Comparison of ENCODE assay signal across 7 mouse cellular contexts in the genomic region with DNA sequence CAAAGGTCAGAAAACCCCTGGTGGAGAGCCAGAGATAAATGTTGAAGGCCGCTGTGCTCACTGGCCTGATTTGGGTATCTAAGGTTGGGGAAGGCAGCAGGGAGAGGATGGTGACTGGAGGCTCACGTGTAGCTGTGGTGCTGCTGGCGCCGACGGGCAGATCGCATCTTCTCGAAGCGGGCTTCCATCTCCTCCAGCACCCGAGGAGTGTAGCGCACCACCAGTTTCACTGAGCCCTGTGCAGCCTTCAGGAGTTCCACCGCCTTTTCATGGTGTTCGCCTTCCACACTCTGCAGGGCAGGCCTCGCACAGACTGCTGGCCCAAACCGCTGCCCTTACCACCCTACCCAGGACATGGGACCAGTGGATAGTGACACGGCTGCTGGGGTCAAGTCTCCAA. TPM values are rescaled to one million over a fixed set of nuclear protein-coding genes. Genes with fewer than 3 reads are reported as not detected.
DNase-seq lines count a peak whose midpoint lies in the region; ATAC-seq and TF ChIP-seq lines count a peak whose summit lies in the region.

No protein-coding gene starts in this region.

- WGBS in forebrain, embryonic 12.5 days = 80% methylated on average over 15 of the region's 15 CpGs
- WGBS in limb, embryonic 14.5 days = 76% methylated on average over 15 of the region's 15 CpGs
- WGBS in stomach, embryonic 15.5 days = 85% methylated on average over 15 of the region's 15 CpGs

- ATAC-seq in megakaryocyte, adult 5-6 weeks (ENCODE audit: poor library complexity, severe bottlenecking) = no peak
- ATAC-seq in forebrain, embryonic 12.5 days (ENCODE audit: low FRiP score) = no peak
- ATAC-seq in limb, embryonic 14.5 days (ENCODE audit: low FRiP score, low read depth) = no peak
- ATAC-seq in stomach, embryonic 15.5 days (ENCODE audit: insufficient read depth, low FRiP score, low read depth) = no peak

- H3K27me3 ChIP-seq in megakaryocyte, embryonic 14.5 days (replicated peaks) = peaks cover 64% of the 10 kb centered on the region
- H3K27me3 ChIP-seq in forebrain, embryonic 12.5 days = peaks cover 48% of the 10 kb centered on the region
- H3K27me3 ChIP-seq in limb, embryonic 14.5 days (ENCODE audit: control insufficient read depth, insufficient read depth, low read length) = peaks cover 42% of the 10 kb centered on the region
- H3K27me3 ChIP-seq in stomach, embryonic 15.5 days (replicated peaks) = peaks cover 31% of the 10 kb centered on the region

- H3K9ac ChIP-seq in forebrain, embryonic 12.5 days = peak overlapping the region; percentile 83; the same call in 1 of the 2 replicates
- H3K9ac ChIP-seq in limb, embryonic 14.5 days (ENCODE audit: low read depth, low read length, severe bottlenecking) = peak overlapping the region; percentile 45; the same call in 1 of the 2 replicates
- H3K9ac ChIP-seq in stomach, embryonic 15.5 days = no peak overlapping the region

- H3K9me3 ChIP-seq in megakaryocyte, embryonic 14.5 days = no peaks in the 10 kb centered on the region
- H3K9me3 ChIP-seq in forebrain, embryonic 12.5 days = no peaks in the 10 kb centered on the region
- H3K9me3 ChIP-seq in limb, embryonic 14.5 days (ENCODE audit: control insufficient read depth, low read length) = no peaks in the 10 kb centered on the region
- H3K9me3 ChIP-seq in stomach, embryonic 15.5 days = no peaks in the 10 kb centered on the region

- peak overlapping the region; percentile 91 for H3K4me2 ChIP-seq in forebrain, embryonic 12.5 days
- no peak overlapping the region; the same call in 1 of the 2 replicates for H3K4me2 ChIP-seq in limb, embryonic 14.5 days (replicated peaks; ENCODE audit: low read depth, low read length, severe bottlenecking)
- peak overlapping the region; percentile 94; the same call in 1 of the 2 replicates for H3K4me2 ChIP-seq in stomach, embryonic 15.5 days

- no peak for TF ChIP-seq POLR2A in limb, embryonic 14.5 days (IDR thresholded peaks at IDR 0.05; ENCODE audit: borderline replicate concordance, extremely low read depth, insufficient read depth, insufficient read length)

- H3K4me1 ChIP-seq in megakaryocyte, embryonic 14.5 days = peaks cover 53% of the 10 kb centered on the region
- peaks cover 45% of the 10 kb centered on the region for H3K4me1 ChIP-seq in forebrain, embryonic 12.5 days
- peaks cover 11% of the 10 kb centered on the region for H3K4me1 ChIP-seq in limb, embryonic 14.5 days (ENCODE audit: control insufficient read depth, insufficient read depth, low read length)
- peaks cover 29% of the 10 kb centered on the region for H3K4me1 ChIP-seq in stomach, embryonic 15.5 days

- H3K27ac ChIP-seq in forebrain, embryonic 12.5 days = no peak overlapping the region
- no peak overlapping the region for H3K27ac ChIP-seq in limb, embryonic 14.5 days (replicated peaks; ENCODE audit: low read depth, low read length)
- no peak overlapping the region for H3K27ac ChIP-seq in stomach, embryonic 15.5 days

- H3K36me3 ChIP-seq in megakaryocyte, embryonic 14.5 days (replicated peaks; ENCODE audit: low read length) = peaks cover 18% of the 10 kb centered on the region
- H3K36me3 ChIP-seq in forebrain, embryonic 12.5 days (replicated peaks) = peaks cover 12% of the 10 kb centered on the region
- H3K36me3 ChIP-seq in limb, embryonic 14.5 days (ENCODE audit: control insufficient read depth, insufficient read depth, low read length) = peaks cover 11% of the 10 kb centered on the region
- peaks cover 8% of the 10 kb centered on the region; the same call in 1 of the 2 replicates for H3K36me3 ChIP-seq in stomach, embryonic 15.5 days

- H3K4me3 ChIP-seq in megakaryocyte, embryonic 14.5 days (replicated peaks) = peak overlapping the region; percentile 94
- H3K4me3 ChIP-seq in forebrain, embryonic 12.5 days (replicated peaks) = peak overlapping the region; percentile 78
- peak overlapping the region; percentile 66; the same call in 1 of the 2 replicates for H3K4me3 ChIP-seq in limb, embryonic 14.5 days (replicated peaks; ENCODE audit: low read length)
- H3K4me3 ChIP-seq in stomach, embryonic 15.5 days (replicated peaks) = peak overlapping the region; percentile 53; the same call in 1 of the 2 replicates

- no peak for DNase-seq in limb, embryonic 14.5 days (ENCODE audit: low spot score)
- DNase-seq in frontal cortex, postnatal 14 days (ENCODE audit: low spot score in 2 of 2) = no peak
- DNase-seq in adrenal gland, postnatal 4 days (ENCODE audit: low spot score in 2 of 2) = no peak

RNA-seq across cellular contexts. Expression of a gene that starts 1.4 kb away (rescaled TPM):
- 0.79 TPM in 1 of 2 replicates, not detected in the other for polyA plus RNA-seq in megakaryocyte, embryonic 14.5 days (2012; ENCODE audit: insufficient read depth, low replicate concordance)
- total RNA-seq in megakaryocyte, adult 5-6 weeks (2015) = 0.50 TPM in 1 of 2 replicates, not detected in the other
- total RNA-seq in megakaryocyte, adult 5-6 weeks (2017) = not detected in 2 replicates
- 12.6 and 14.9 TPM in 2 replicates for polyA plus RNA-seq in forebrain, embryonic 12.5 days (2016; fragmentation: Nextera tagmentation; extraction: Ambion mirVana)
- 12.3 and 13.8 TPM in 2 replicates for polyA plus RNA-seq in limb, embryonic 14.5 days (2012; rRNA removed)
- polyA plus RNA-seq in limb, embryonic 14.5 days (2014; fragmentation: Nextera tagmentation; extraction: Ambion mirVana) = 8.4 and 9.0 TPM in 2 replicates
- 4.8 and 5.6 TPM in 2 replicates for polyA plus RNA-seq in stomach, embryonic 15.5 days (2015; fragmentation: Nextera tagmentation; extraction: Ambion mirVana)
- total RNA-seq in adrenal gland, postnatal 4 days (2021) = 1 to 10 TPM; 4.7 to 6.9 TPM

RNA-seq across cellular contexts. Expression of a gene that starts 2.2 kb away (rescaled TPM):
- 4.1 TPM in 1 of 2 replicates, not detected in the other for polyA plus RNA-seq in megakaryocyte, embryonic 14.5 days (2012; ENCODE audit: insufficient read depth, low replicate concordance)
- total RNA-seq in megakaryocyte, adult 5-6 weeks (2015) = 0.71 TPM in 1 of 2 replicates, not detected in the other
- total RNA-seq in megakaryocyte, adult 5-6 weeks (2017) = not detected in 2 replicates
- 3.1 TPM in 2 replicates for polyA plus RNA-seq in forebrain, embryonic 12.5 days (2016; fragmentation: Nextera tagmentation; extraction: Ambion mirVana)
- 4.1 and 4.7 TPM in 2 replicates for polyA plus RNA-seq in limb, embryonic 14.5 days (2012; rRNA removed)
- 1.7 and 2.2 TPM in 2 replicates for polyA plus RNA-seq in limb, embryonic 14.5 days (2014; fragmentation: Nextera tagmentation; extraction: Ambion mirVana)
- 3.5 and 4.0 TPM in 2 replicates for polyA plus RNA-seq in stomach, embryonic 15.5 days (2015; fragmentation: Nextera tagmentation; extraction: Ambion mirVana)
- 1 to 10 TPM; 4.8 to 4.9 TPM for total RNA-seq in adrenal gland, postnatal 4 days (2021)

RNA-seq across cellular contexts. Expression of a gene that starts 27.4 kb away (rescaled TPM):
- polyA plus RNA-seq in megakaryocyte, embryonic 14.5 days (2012; ENCODE audit: insufficient read depth, low replicate concordance) = 154 and 515 TPM in 2 replicates
- 69.6 and 94.3 TPM in 2 replicates for total RNA-seq in megakaryocyte, adult 5-6 weeks (2015)
- 261 and 320 TPM in 2 replicates for total RNA-seq in megakaryocyte, adult 5-6 weeks (2017)
- 313 and 314 TPM in 2 replicates for polyA plus RNA-seq in forebrain, embryonic 12.5 days (2016; fragmentation: Nextera tagmentation; extraction: Ambion mirVana)
- polyA plus RNA-seq in limb, embryonic 14.5 days (2012; rRNA removed) = 539 and 694 TPM in 2 replicates
- polyA plus RNA-seq in limb, embryonic 14.5 days (2014; fragmentation: Nextera tagmentation; extraction: Ambion mirVana) = 69.7 and 73.7 TPM in 2 replicates
- polyA plus RNA-seq in stomach, embryonic 15.5 days (2015; fragmentation: Nextera tagmentation; extraction: Ambion mirVana) = 225 and 247 TPM in 2 replicates
- 100 to 1,000 TPM; 499 to 509 TPM for total RNA-seq in adrenal gland, postnatal 4 days (2021)

RNA-seq across cellular contexts. Expression of a gene that starts 33.1 kb away (rescaled TPM):
- not detected in 2 replicates for polyA plus RNA-seq in megakaryocyte, embryonic 14.5 days (2012; ENCODE audit: insufficient read depth, low replicate concordance)
- total RNA-seq in megakaryocyte, adult 5-6 weeks (2015) = not detected in 2 replicates
- total RNA-seq in megakaryocyte, adult 5-6 weeks (2017) = 0.07 TPM in 1 of 2 replicates, not detected in the other
- 0.13 and 0.20 TPM in 2 replicates for polyA plus RNA-seq in forebrain, embryonic 12.5 days (2016; fragmentation: Nextera tagmentation; extraction: Ambion mirVana)
- polyA plus RNA-seq in limb, embryonic 14.5 days (2012; rRNA removed) = 9.5 and 17.9 TPM in 2 replicates
- 4.1 and 5.9 TPM in 2 replicates for polyA plus RNA-seq in limb, embryonic 14.5 days (2014; fragmentation: Nextera tagmentation; extraction: Ambion mirVana)
- 1.4 and 1.5 TPM in 2 replicates for polyA plus RNA-seq in stomach, embryonic 15.5 days (2015; fragmentation: Nextera tagmentation; extraction: Ambion mirVana)
- 10 to 100 TPM in 1 of 2 experiments, 1 to 10 TPM in 1; 6.7 to 13.0 TPM for total RNA-seq in adrenal gland, postnatal 4 days (2021)

RNA-seq across cellular contexts. Expression of a gene that starts 34.6 kb away (rescaled TPM):
- polyA plus RNA-seq in megakaryocyte, embryonic 14.5 days (2012; ENCODE audit: insufficient read depth, low replicate concordance) = 7.6 TPM in 1 of 2 replicates, not detected in the other
- total RNA-seq in megakaryocyte, adult 5-6 weeks (2015) = 3.2 and 4.7 TPM in 2 replicates
- total RNA-seq in megakaryocyte, adult 5-6 weeks (2017) = 4.8 and 5.4 TPM in 2 replicates
- polyA plus RNA-seq in forebrain, embryonic 12.5 days (2016; fragmentation: Nextera tagmentation; extraction: Ambion mirVana) = 4.6 and 6.6 TPM in 2 replicates
- 42.6 and 46.1 TPM in 2 replicates for polyA plus RNA-seq in limb, embryonic 14.5 days (2012; rRNA removed)
- polyA plus RNA-seq in limb, embryonic 14.5 days (2014; fragmentation: Nextera tagmentation; extraction: Ambion mirVana) = 15.8 TPM in 2 replicates
- 23.9 and 26.9 TPM in 2 replicates for polyA plus RNA-seq in stomach, embryonic 15.5 days (2015; fragmentation: Nextera tagmentation; extraction: Ambion mirVana)
- 10 to 100 TPM; 17.0 to 18.1 TPM for total RNA-seq in adrenal gland, postnatal 4 days (2021)
